Mouse (Mus musculus) heart, embryonic 12.5 days (tissue): Measurements from ENCODE around the gene Kif3a. TPM values are rescaled to one million over a fixed set of nuclear protein-coding genes. Genes with fewer than 3 reads are reported as not detected.

Source experiments
- ATAC-seq: fragments of 200-750 bp; cut with Nextera tagmentation; 2 replicates; pipeline ENCODE4 v1.8.0; 2017; ENCODE audit warnings: moderate TSS enrichment, moderate library complexity; ENCODE audit not compliant: insufficient number of reproducible peaks, low FRiP score
- H3K27ac ChIP-seq: fragments of 300-500 bp; sonication (generic); 2 replicates; pipeline ENCODE4 v1.5.1; 2016; ENCODE audit warnings: mild to moderate bottlenecking, moderate library complexity; ENCODE audit not compliant: poor library complexity, severe bottlenecking
- H3K27me3 ChIP-seq: fragments of 300-500 bp; sonication (generic); replicated peaks from 2 replicates; pipeline ENCODE4 v1.6.1; 2016; ENCODE audit warnings: mild to moderate bottlenecking, moderate library complexity
- H3K36me3 ChIP-seq: fragments of 300-500 bp; sonication (generic); 2 replicates; pipeline ENCODE4 v1.6.1; 2016; ENCODE audit warnings: mild to moderate bottlenecking, moderate library complexity
- H3K4me1 ChIP-seq: fragments of 300-500 bp; sonication (generic); replicated peaks from 2 replicates; pipeline ENCODE4 v1.6.1; 2016; ENCODE audit warnings: mild to moderate bottlenecking
- H3K4me2 ChIP-seq: fragments of 300-500 bp; sonication (generic); 2 replicates; pipeline ENCODE4 v1.6.1; 2016; ENCODE audit warnings: mild to moderate bottlenecking, moderate library complexity
- H3K4me3 ChIP-seq: fragments of 300-500 bp; sonication (generic); 2 replicates; pipeline ENCODE4 v1.5.1; 2016; ENCODE audit warnings: mild to moderate bottlenecking
- H3K9ac ChIP-seq: fragments of 300-500 bp; sonication (generic); 2 replicates; pipeline ENCODE4 v1.6.1; 2016; ENCODE audit warnings: mild to moderate bottlenecking, moderate library complexity
- H3K9me3 ChIP-seq: fragments of 300-500 bp; sonication (generic); replicated peaks from 2 replicates; pipeline ENCODE4 v1.6.1; 2016; ENCODE audit warnings: mild to moderate bottlenecking, moderate library complexity
- WGBS: fragments of 180-500 bp; shearing (Covaris S2); methylation state at CpG from one replicate; pipeline ENCODE4 v1.1.7; 2016; 5-methylcytosine and 5-hydroxymethylcytosine counted together
- polyA plus RNA-seq: library from polyadenylated mRNA; unstranded; fragments of >200 nt; fragmentation: Nextera tagmentation; extraction: Ambion mirVana; gene quantifications from 2 replicates; pipeline ENCODE4 v1.2.1, GENCODE M21; 2016

Kif3a gene
- 36.1 and 37.2 TPM in 2 replicates for polyA plus RNA-seq

DNA sequence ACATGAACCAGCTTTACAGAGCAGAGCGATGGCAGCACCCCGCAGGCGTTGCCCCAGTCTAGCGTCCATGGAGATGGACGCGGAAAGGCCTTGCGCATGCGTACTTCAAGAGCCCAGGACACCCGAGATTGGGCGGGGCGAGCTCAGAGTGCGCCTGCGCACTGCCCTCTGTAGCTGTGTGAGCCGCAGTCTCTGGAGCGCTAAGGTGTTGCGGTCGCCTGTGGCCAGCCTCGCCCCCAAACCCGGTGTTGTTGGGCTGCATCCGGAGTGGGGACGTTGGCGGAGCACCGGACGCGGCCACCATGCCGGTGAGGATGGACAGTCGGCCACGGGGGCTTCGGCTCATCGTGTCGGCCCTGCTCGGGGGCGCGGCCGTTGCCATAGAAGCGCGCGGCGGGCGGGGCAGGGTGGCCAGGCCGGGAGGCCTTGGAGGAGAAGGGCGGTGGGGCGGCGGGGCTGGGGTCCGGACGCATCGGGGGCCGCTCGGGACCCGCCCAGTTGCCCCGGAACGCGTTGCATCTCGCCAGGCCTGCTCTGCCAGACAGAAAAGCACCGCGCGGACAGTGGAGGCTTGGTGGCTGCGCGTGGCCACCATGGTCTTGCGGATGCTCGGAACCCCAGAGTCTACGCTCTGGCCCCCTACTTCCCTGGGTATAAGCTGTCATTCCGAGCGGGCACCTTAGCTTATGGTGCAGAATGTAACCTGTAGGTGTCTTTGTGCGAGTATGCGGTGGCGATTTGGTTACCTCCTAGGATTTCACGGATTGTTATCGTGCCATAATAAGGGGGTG lies at the start of gene Kif3a:
Gene Kif3a, plus strand, starts transcription at position 156 of the 791 bp plus-strand sequence.
- ATAC-seq = peak; percentile 95
- H3K4me3 ChIP-seq = peak within 1 kb of the TSS; percentile 91
- 2% methylated on average over 67 of the region's 69 CpGs for WGBS
- no peaks in the 10 kb centered on the region for H3K9me3 ChIP-seq
- H3K27me3 ChIP-seq = no peaks in the 10 kb centered on the region
- H3K36me3 ChIP-seq = no peaks in the 10 kb centered on the region; the same call in 1 of the 2 replicates
- 0 out of 2 replicates have a peak, but pooled peaks cover 4% of the 10 kb centered on the region for H3K4me1 ChIP-seq
- peak within 1 kb of the TSS; percentile 84 for H3K9ac ChIP-seq
- H3K4me2 ChIP-seq = peak within 1 kb of the TSS; percentile 74
- H3K27ac ChIP-seq = no peak within 1 kb of the TSS

DNA sequence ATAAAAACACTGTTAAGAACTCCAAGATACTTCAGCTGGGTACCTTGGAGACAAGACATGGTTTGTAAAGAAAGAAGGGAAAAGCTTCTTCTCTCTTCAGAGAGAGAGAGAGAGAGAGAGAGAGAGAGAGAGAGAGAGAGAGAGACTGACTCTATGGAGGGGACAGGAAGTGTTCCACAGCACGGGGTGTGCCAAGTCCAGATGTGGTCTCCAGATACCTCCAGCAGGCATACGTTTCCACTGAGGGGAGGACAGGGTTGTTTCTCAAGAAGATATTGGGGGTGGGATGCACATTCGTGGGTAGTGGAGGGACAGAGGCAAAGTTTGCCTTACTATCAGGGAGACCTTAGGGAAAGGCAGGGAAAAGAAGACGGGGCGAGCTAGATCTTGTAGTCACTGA lies 48.4 kb upstream of the Kif3a start:
- Histone ChIP-seq H3K36me3 (no peaks in the 10 kb centered on the region), H3K9ac (no peak overlapping the region), H3K27me3 (peaks cover 4% of the 10 kb centered on the region; the same call in 1 of the 2 replicates), H3K4me2 (no peak overlapping the region), H3K27ac (no peak overlapping the region), H3K9me3 (no peaks in the 10 kb centered on the region), H3K4me1 (peaks cover 35% of the 10 kb centered on the region), H3K4me3 (no peak overlapping the region)
- no peak for ATAC-seq
- 44% methylated on average over 5 of the region's 5 CpGs for WGBS

DNA sequence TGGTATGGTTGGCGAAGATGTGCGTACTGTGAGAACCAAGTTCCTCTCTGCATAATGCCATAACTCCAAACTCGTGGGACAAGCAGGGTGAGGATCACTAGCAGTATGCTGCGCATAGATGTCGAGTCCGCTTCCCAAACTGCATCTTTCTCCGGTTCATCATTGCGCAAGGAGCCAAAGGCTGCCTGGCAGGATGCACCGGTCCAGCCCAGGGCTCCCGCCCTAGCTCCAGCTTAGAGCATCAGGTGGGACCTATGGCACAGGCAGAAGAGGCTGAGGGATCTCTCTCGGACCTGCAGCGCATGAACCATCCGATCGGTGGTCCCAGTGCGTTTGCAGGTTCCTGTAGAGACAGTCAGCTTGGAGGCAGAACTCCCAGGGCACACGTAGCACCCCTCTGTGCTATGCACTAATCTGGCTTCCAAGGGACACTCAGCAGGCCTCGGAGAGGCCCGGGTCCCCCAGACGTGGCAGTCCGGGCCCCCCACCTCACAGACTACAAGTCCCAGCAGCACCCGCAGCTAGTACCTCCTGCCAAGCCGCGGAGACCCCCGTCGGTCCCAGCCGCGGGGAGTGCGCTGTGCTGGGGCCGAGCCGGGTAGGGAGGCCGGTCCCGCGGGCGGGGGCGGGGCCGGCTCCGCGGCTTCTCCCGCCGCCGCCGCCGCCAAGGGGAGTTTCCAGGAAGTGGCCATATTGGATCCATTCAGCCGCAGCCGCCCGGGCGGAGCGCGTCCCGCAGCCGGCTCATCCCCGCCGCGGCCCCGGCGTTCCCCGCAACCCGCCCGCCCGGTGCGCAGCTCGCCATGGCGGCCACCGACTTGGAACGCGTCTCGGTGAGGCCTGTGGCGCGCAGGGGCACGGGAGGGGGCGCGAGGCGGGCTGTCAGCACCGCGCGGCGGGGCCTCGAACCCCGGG lies 47.7 kb upstream of the Kif3a start, which contains the start of gene Sept8:
Gene Sept8, plus strand, starts transcription at position 51 of the 915 bp plus-strand sequence.
- Histone ChIP-seq H3K27ac (peak within 1 kb of the TSS; percentile 45), H3K4me1 (peaks cover 36% of the 10 kb centered on the region), H3K27me3 (peaks cover 4% of the 10 kb centered on the region; the same call in 1 of the 2 replicates), H3K4me2 (peak within 1 kb of the TSS; percentile 89), H3K9ac (peak within 1 kb of the TSS; percentile 91), H3K36me3 (no peaks in the 10 kb centered on the region), H3K9me3 (no peaks in the 10 kb centered on the region), H3K4me3 (peak within 1 kb of the TSS; percentile 91)
- WGBS = 5% methylated on average over 74 of the region's 79 CpGs
- ATAC-seq = peak; percentile 73

DNA sequence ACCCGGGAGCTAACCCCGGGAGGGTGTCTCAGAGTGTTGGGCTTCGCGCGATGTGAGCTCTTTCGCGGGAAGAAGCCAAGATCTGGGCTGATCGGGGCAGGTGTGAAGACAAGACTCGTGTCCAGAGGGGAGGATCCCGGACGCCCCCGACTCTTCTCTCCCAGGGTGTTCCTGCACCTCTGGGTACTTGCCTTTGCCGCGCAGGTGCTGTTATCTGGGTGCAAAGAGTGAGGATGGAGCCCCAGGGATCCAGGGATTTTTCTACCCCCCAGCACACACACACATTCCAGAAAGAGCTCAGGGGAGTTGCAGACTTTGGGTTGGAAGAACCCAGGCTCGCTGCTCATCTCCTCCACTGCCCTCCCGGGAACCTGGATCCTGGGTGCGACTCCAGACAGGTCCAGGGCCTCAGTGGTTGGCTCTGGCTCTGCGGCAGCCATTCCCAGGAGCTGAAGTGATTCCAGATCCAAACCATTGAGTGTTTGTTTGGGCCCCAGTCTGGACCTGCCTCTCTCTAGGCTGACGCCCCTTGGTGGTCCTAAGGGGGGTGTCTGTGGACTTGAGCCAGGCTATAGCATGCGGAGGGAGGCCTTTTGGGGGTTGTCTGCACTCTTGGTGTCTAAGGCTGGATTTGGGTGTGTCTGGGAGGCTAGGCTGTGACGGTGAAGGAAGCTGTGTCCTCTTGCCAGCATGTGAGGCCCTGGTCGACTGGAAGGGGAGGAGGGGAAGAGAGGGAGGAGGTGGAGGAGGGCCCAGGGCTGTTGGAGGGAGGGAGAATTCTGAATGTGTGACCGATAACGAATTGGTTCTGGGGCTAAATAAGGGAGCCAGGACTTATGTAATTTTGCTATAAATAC lies 46.8 kb upstream of the Kif3a start:
- peaks cover 45% of the 10 kb centered on the region for H3K4me1 ChIP-seq
- peak overlapping the region; percentile 91 for H3K9ac ChIP-seq
- H3K27ac ChIP-seq = peak overlapping the region; percentile 45
- no peaks in the 10 kb centered on the region for H3K9me3 ChIP-seq
- peak; percentile 51; the same call in 1 of the 2 replicates for ATAC-seq
- no peaks in the 10 kb centered on the region for H3K36me3 ChIP-seq
- H3K27me3 ChIP-seq = peaks cover 4% of the 10 kb centered on the region; the same call in 1 of the 2 replicates
- WGBS = 2% methylated on average over 24 of the region's 24 CpGs
- peak overlapping the region; percentile 91 for H3K4me3 ChIP-seq
- peak overlapping the region; percentile 89 for H3K4me2 ChIP-seq

DNA sequence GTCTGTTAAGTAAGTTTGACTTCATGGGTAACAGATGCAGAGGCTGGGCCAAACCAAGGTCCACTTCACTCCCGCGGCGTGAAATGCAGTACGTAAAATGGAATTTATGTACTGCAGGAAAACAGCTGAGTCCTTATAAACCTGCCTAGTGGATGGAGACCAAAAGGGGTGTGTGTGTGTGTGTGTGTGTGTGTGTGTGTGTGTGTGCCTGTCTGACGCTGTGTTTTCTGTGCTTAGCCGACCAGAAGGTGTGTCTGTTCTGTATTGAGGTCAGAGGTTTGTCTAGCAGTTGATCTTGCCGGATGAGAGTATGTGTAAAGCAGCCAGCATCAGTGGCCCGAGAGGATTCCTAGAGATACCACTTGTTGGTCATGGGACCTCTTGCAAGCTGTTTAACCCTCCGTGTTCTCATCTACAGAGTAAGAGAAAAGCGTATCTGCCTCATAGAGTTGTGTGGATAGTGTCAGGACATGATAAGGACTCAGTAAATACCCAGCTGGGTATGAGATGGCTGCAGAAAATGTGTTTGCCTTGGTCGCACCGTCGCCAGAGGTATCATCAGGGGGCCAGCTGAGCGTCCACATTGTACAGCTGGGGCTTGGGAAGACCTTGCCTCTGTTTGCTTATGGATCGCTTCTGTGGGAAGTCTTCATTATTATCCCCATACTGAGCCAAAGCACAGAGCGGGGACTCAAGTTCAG lies 45.9 kb upstream of the Kif3a start:
- H3K4me3 ChIP-seq = peak overlapping the region; percentile 91
- peaks cover 54% of the 10 kb centered on the region for H3K4me1 ChIP-seq
- H3K27me3 ChIP-seq = peaks cover 4% of the 10 kb centered on the region; the same call in 1 of the 2 replicates
- 32% methylated on average over 16 of the region's 16 CpGs for WGBS
- H3K36me3 ChIP-seq = no peaks in the 10 kb centered on the region
- H3K27ac ChIP-seq = 0 out of 2 replicates have a peak overlapping the region, but pooled peaks have one; percentile 19
- H3K9ac ChIP-seq = peak overlapping the region; percentile 40
- no peak for ATAC-seq
- peak overlapping the region; percentile 89 for H3K4me2 ChIP-seq
- no peaks in the 10 kb centered on the region for H3K9me3 ChIP-seq

DNA sequence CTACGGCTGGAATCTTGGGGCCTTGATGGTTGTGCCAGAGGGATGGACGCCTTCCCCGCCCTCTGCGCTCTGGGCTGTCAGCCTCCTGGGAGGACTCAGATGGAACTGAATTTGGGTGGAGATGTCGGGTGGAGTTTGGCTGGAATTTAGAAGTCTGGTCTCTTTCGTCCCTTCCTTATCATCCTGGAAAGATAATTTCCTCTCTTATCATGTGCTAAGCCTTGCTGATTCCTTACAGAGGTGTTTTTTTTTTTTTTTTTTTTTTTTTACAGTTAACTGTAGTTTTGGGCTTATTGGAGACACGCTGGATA lies 45.4 kb upstream of the Kif3a start:
- Histone ChIP-seq H3K9me3 (no peaks in the 10 kb centered on the region), H3K27me3 (peaks cover 4% of the 10 kb centered on the region; the same call in 1 of the 2 replicates), H3K36me3 (no peaks in the 10 kb centered on the region), H3K27ac (no peak overlapping the region), H3K4me2 (peak overlapping the region; percentile 89), H3K4me1 (peaks cover 59% of the 10 kb centered on the region), H3K9ac (no peak overlapping the region; the same call in 1 of the 2 replicates), H3K4me3 (peak overlapping the region; percentile 91; the same call in 1 of the 2 replicates)
- 34% methylated on average over 7 of the region's 7 CpGs for WGBS
- no peak for ATAC-seq

DNA sequence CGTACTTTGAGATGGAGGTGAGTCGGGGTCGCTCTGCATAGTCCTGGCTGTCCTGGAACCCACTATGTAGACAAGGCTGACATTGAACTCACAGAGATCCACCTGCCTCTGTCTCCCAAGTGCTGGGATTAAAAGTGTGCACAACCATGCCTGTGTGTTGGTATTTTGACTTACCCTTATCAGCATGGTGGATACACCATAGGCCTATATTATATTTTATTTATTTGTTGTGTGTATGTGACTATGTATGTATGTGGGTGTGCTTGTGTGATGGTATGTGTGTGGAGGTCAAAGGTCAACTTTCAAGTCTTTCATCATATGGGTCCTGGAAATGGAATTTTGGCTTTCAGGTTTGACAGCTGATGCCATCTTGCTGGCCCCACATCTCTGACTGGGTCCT lies 44.8 kb upstream of the Kif3a start:
- Histone ChIP-seq H3K4me1 (peaks cover 61% of the 10 kb centered on the region), H3K27me3 (peaks cover 4% of the 10 kb centered on the region; the same call in 1 of the 2 replicates), H3K36me3 (no peaks in the 10 kb centered on the region), H3K9ac (no peak overlapping the region), H3K4me2 (no peak overlapping the region), H3K9me3 (no peaks in the 10 kb centered on the region), H3K4me3 (no peak overlapping the region), H3K27ac (no peak overlapping the region)
- no peak for ATAC-seq
- 80% methylated on average over 3 of the region's 3 CpGs for WGBS

DNA sequence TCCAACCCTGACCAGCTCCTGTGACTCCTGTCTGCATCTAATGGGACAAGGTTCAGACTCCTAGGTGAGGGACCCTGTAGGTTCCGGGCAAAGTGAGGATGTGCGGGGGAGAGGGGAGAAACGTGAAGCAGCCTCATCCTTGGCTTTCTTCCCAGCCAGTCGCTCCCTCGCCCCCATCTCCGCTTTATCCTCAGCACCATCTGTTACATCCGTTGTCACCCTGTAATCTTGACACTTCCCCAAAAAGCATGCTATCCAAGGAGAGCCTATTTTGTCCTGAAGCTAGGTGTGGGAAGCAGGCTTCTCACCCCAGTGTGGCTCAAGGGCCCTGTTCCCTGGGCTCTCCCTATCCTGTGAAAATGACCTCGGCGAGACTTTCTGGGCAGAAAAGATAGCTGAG lies 44.2 kb upstream of the Kif3a start:
- Histone ChIP-seq H3K9ac (no peak overlapping the region), H3K4me2 (no peak overlapping the region)

DNA sequence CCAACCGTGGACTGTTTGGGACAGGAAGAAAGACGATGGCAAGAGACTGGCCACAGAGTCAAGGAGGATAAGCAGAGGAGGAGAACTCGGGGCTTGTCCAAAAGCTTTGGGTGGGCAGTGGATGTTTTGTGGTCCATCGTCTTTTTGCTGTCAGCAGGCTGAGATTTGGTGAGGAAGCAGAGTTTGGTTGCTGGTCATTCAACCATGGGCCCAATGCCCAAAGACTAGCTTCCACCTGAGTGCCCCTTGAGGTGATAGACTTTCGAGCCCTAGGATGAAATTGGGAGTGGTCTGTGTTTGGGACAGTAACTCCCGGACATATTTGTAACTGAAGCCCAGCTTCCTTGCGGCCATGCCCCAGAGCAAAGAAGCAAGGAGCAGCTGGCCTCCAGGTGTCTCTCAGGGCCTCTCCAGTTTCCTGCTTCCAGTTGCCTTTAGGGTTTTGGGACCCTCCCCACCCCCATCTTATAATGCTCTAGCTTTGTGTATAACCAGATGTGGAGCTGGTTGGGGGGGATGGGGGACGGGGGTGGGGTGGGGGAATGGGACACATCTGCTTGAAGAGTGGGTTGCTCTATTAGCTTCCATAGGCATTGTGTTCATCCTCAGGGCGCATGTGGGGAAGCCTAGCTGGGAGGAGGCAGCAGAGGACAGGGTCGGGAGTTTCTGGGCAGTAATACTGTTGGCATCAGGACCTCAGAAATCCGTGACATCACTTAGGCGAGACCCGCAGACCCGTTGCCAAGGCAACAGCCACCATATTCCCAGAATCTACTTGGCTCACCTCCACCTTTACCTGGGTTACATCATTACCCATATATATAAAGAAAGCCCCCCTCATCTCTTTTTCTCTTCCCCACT lies 43.4 kb upstream of the Kif3a start:
- Histone ChIP-seq H3K27ac (no peak overlapping the region), H3K4me2 (no peak overlapping the region)
- 82% methylated on average over 14 of the region's 14 CpGs for WGBS

More for the DNA sequence above, 44.2 kb upstream of the Kif3a start:
- H3K27ac ChIP-seq = no peak overlapping the region
- H3K27me3 ChIP-seq = peaks cover 3% of the 10 kb centered on the region; the same call in 1 of the 2 replicates
- peaks cover 67% of the 10 kb centered on the region for H3K4me1 ChIP-seq
- H3K9me3 ChIP-seq = no peaks in the 10 kb centered on the region
- 28% methylated on average over 9 of the region's 9 CpGs for WGBS
- ATAC-seq = no peak
- H3K4me3 ChIP-seq = no peak overlapping the region
- no peaks in the 10 kb centered on the region for H3K36me3 ChIP-seq

More for the DNA sequence above, 43.4 kb upstream of the Kif3a start:
- Histone ChIP-seq H3K4me1 (peaks cover 76% of the 10 kb centered on the region), H3K9me3 (no peaks in the 10 kb centered on the region), H3K4me3 (no peak overlapping the region), H3K9ac (no peak overlapping the region), H3K27me3 (no peaks in the 10 kb centered on the region), H3K36me3 (no peaks in the 10 kb centered on the region)
- no peak for ATAC-seq
